Mouse (Mus musculus) midbrain, embryonic 13.5 days (tissue): ENCODE measurements around the gene Fcgr1. TPM values are rescaled to one million over a fixed set of nuclear protein-coding genes. Genes with fewer than 3 reads are reported as not detected.
A peak's percentile ranks its signal among the peaks of the same experiment; 100 is the strongest.
"Not testable (repeated sequence)": the region's sequence is repeated elsewhere in the genome, so short reads cannot be mapped to it uniquely, and the experiment has no call there.

ENCODE experiments used
- ATAC-seq: fragments of 200-750 bp; cut with Nextera tagmentation; 2 replicates; pipeline ENCODE4 v1.8.0; 2017; ENCODE audit warnings: mild to moderate bottlenecking, moderate TSS enrichment, moderate library complexity
- H3K27ac ChIP-seq: fragments of 300-500 bp; sonication (generic); 2 replicates; pipeline ENCODE4 v1.5.1; 2015; ENCODE audit warnings: inconsistent platforms, mild to moderate bottlenecking, moderate library complexity
- H3K27me3 ChIP-seq: fragments of 300-500 bp; sonication (generic); 2 replicates; pipeline ENCODE4 v1.6.1; 2015; ENCODE audit warnings: mild to moderate bottlenecking, inconsistent platforms
- H3K36me3 ChIP-seq: fragments of 300-500 bp; sonication (generic); 2 replicates; pipeline ENCODE4 v1.6.1; 2015; ENCODE audit warnings: mild to moderate bottlenecking, inconsistent platforms
- H3K4me1 ChIP-seq: fragments of 300-500 bp; sonication (generic); replicated peaks from 2 replicates; pipeline ENCODE4 v1.6.1; 2015; ENCODE audit warnings: inconsistent platforms
- H3K4me2 ChIP-seq: fragments of 300-500 bp; sonication (generic); replicated peaks from 2 replicates; pipeline ENCODE4 v1.6.1; 2015; ENCODE audit warnings: moderate library complexity, mild to moderate bottlenecking, inconsistent platforms
- H3K4me3 ChIP-seq: fragments of 300-500 bp; sonication (generic); replicated peaks from 2 replicates; pipeline ENCODE4 v1.5.1; 2015; ENCODE audit warnings: mild to moderate bottlenecking, inconsistent platforms
- H3K9ac ChIP-seq: fragments of 300-500 bp; sonication (generic); replicated peaks from 2 replicates; pipeline ENCODE4 v1.6.1; 2015; ENCODE audit warnings: mild to moderate bottlenecking, inconsistent platforms
- H3K9me3 ChIP-seq: fragments of 300-500 bp; sonication (generic); 2 replicates; pipeline ENCODE4 v1.6.1; 2016; ENCODE audit warnings: mild to moderate bottlenecking, inconsistent platforms
- WGBS: fragments of 180-500 bp; shearing (Covaris S2); methylation state at CpG from one replicate; pipeline ENCODE4 v1.1.7; 2015; 5-methylcytosine and 5-hydroxymethylcytosine counted together
- polyA plus RNA-seq: library from polyadenylated mRNA; unstranded; fragments of >200 nt; fragmentation: Nextera tagmentation; extraction: Ambion mirVana; gene quantifications from 2 replicates; pipeline ENCODE4 v1.2.1, GENCODE M21; 2015

The Fcgr1 gene
- polyA plus RNA-seq, 1 experiment from 2014 or later, result 1.9 TPM

GRCm38 (mm10) chr3:96255926-96256593 is 37.7 kb downstream of the Fcgr1 start:
- H3K27ac ChIP-seq, result no peak overlapping the region
- 86% methylated on average over 5 of the region's 5 CpGs for WGBS
- no peaks in the 10 kb centered on the region for H3K4me1 ChIP-seq
- H3K4me3 ChIP-seq, result no peak overlapping the region
- no peak overlapping the region for H3K9ac ChIP-seq
- no peak for ATAC-seq
- no peaks in the 10 kb centered on the region for H3K9me3 ChIP-seq
- H3K36me3 ChIP-seq, result no peaks in the 10 kb centered on the region
- H3K27me3 ChIP-seq, result no peaks in the 10 kb centered on the region
- no peak overlapping the region for H3K4me2 ChIP-seq

- Histone ChIP-seq H3K36me3 (no peaks in the 10 kb centered on the region), H3K4me3 (no peak overlapping the region), H3K4me1 (no peaks in the 10 kb centered on the region), H3K9ac (no peak overlapping the region), H3K4me2 (0 out of 2 replicates have a peak overlapping the region, but pooled peaks have one; percentile 5), H3K27me3 (no peaks in the 10 kb centered on the region), H3K27ac (no peak overlapping the region), H3K9me3 (no peaks in the 10 kb centered on the region)
- 49% methylated on average over 10 of the region's 10 CpGs for WGBS
- ATAC-seq, result no peak
Measured at GRCm38 (mm10) chr3:96254683-96255355, 39.0 kb downstream of the Fcgr1 start.

GRCm38 (mm10) chr3:96251787-96252186 is 42.0 kb downstream of the Fcgr1 start:
- Histone ChIP-seq H3K27ac (no peak overlapping the region), H3K9me3 (no peaks in the 10 kb centered on the region), H3K36me3 (no peaks in the 10 kb centered on the region), H3K27me3 (no peaks in the 10 kb centered on the region), H3K4me3 (no peak overlapping the region), H3K9ac (no peak overlapping the region), H3K4me1 (peaks cover 20% of the 10 kb centered on the region), H3K4me2 (no peak overlapping the region)
- ATAC-seq, result no peak
- 91% methylated on average over 3 of the region's 3 CpGs for WGBS

- Histone ChIP-seq H3K4me2 (no peak overlapping the region), H3K27ac (no peak overlapping the region)
Measured at GRCm38 (mm10) chr3:96250890-96251289, 42.9 kb downstream of the Fcgr1 start.

GRCm38 (mm10) chr3:96249034-96249345 is 44.8 kb downstream of the Fcgr1 start:
- 58% methylated on average over 4 of the region's 4 CpGs for WGBS
- Histone ChIP-seq H3K36me3 (no peaks in the 10 kb centered on the region), H3K4me2 (peak overlapping the region; percentile 54), H3K9ac (no peak overlapping the region; the same call in 1 of the 2 replicates), H3K4me1 (peaks cover 30% of the 10 kb centered on the region), H3K4me3 (0 out of 2 replicates have a peak overlapping the region, but pooled peaks have one; percentile 38), H3K27ac (no peak overlapping the region), H3K27me3 (no peaks in the 10 kb centered on the region), H3K9me3 (no peaks in the 10 kb centered on the region)
- ATAC-seq, result no peak

More at GRCm38 (mm10) chr3:96250890-96251289, 42.9 kb downstream of the Fcgr1 start:
- no peaks in the 10 kb centered on the region for H3K27me3 ChIP-seq
- no peak overlapping the region for H3K9ac ChIP-seq
- WGBS, result 90% methylated on average over 3 of the region's 3 CpGs
- peaks cover 20% of the 10 kb centered on the region for H3K4me1 ChIP-seq
- H3K4me3 ChIP-seq, result no peak overlapping the region
- no peak for ATAC-seq
- no peaks in the 10 kb centered on the region for H3K36me3 ChIP-seq
- no peaks in the 10 kb centered on the region for H3K9me3 ChIP-seq

GRCm38 (mm10) chr3:96248141-96249033 is 45.4 kb downstream of the Fcgr1 start:
- Histone ChIP-seq H3K9ac (peak overlapping the region; percentile 61), H3K27ac (no peak overlapping the region), H3K4me1 (peaks cover 32% of the 10 kb centered on the region), H3K9me3 (no peaks in the 10 kb centered on the region), H3K36me3 (no peaks in the 10 kb centered on the region), H3K4me3 (peak overlapping the region; percentile 38), H3K4me2 (peak overlapping the region; percentile 54), H3K27me3 (no peaks in the 10 kb centered on the region)
- WGBS, result 43% methylated on average over 6 of the region's 6 CpGs
- no peak for ATAC-seq

GRCm38 (mm10) chr3:96247356-96248140 is 46.2 kb downstream of the Fcgr1 start:
- WGBS, result 2% methylated on average over 11 of the region's 11 CpGs
- no peak for ATAC-seq
- peak overlapping the region; percentile 54 for H3K4me2 ChIP-seq

GRCm38 (mm10) chr3:96246427-96246856 is 47.3 kb downstream of the Fcgr1 start, which contains the start of gene Hist2h3c1:
Gene Hist2h3c1 (plus strand): TSS chr3:96246685.
- Histone ChIP-seq H3K4me3 (peak within 1 kb of the TSS; percentile 39), H3K9ac (peak within 1 kb of the TSS; percentile 61), H3K4me1 (peaks cover 32% of the 10 kb centered on the region), H3K4me2 (peak within 1 kb of the TSS; percentile 54), H3K27ac (peak within 1 kb of the TSS; percentile 68; the same call in 1 of the 2 replicates)
- peak; percentile 92 for ATAC-seq
- H3K9me3 ChIP-seq, H3K36me3 ChIP-seq, H3K27me3 ChIP-seq: not testable (repeated sequence)
- 0% methylated on average over 16 of the region's 47 CpGs for WGBS

More at GRCm38 (mm10) chr3:96247356-96248140, 46.2 kb downstream of the Fcgr1 start:
- Histone ChIP-seq H3K9me3 (no peaks in the 10 kb centered on the region), H3K27me3 (no peaks in the 10 kb centered on the region), H3K4me3 (peak overlapping the region; percentile 38), H3K27ac (0 out of 2 replicates have a peak overlapping the region, but pooled peaks have one; percentile 19), H3K4me1 (peaks cover 32% of the 10 kb centered on the region), H3K36me3 (no peaks in the 10 kb centered on the region), H3K9ac (peak overlapping the region; percentile 61)

- peak overlapping the region; percentile 68; the same call in 1 of the 2 replicates for H3K27ac ChIP-seq
- H3K9me3 ChIP-seq, ATAC-seq, H3K36me3 ChIP-seq, H3K27me3 ChIP-seq: not testable (repeated sequence)
- peak overlapping the region; percentile 59 for H3K9ac ChIP-seq
- H3K4me2 ChIP-seq, result peak overlapping the region; percentile 50
- H3K4me1 ChIP-seq, result peaks cover 33% of the 10 kb centered on the region
- 0% methylated on average over 10 of the region's 21 CpGs for WGBS
- peak overlapping the region; percentile 39 for H3K4me3 ChIP-seq
Measured at GRCm38 (mm10) chr3:96246018-96246417, 47.8 kb downstream of the Fcgr1 start.

GRCm38 (mm10) chr3:96245003-96245886 is 48.5 kb downstream of the Fcgr1 start, which contains the start of gene Hist2h2aa1:
Gene Hist2h2aa1 (plus strand): TSS chr3:96245497.
- peak within 1 kb of the TSS; percentile 63 for H3K4me2 ChIP-seq
- H3K9me3 ChIP-seq, H3K27me3 ChIP-seq, H3K36me3 ChIP-seq: not testable (repeated sequence)
- peak; percentile 87 for ATAC-seq
- H3K9ac ChIP-seq, result peak within 1 kb of the TSS; percentile 68
- peaks cover 38% of the 10 kb centered on the region for H3K4me1 ChIP-seq
- H3K27ac ChIP-seq, result peak within 1 kb of the TSS; percentile 94
- WGBS, result 0% methylated on average over 28 of the region's 88 CpGs
- H3K4me3 ChIP-seq, result peak within 1 kb of the TSS; percentile 42
